Mouse (Mus musculus) forebrain, embryonic 11.5 days (tissue): ENCODE data around the gene Pacs1. TPM values are rescaled to one million over a fixed set of nuclear protein-coding genes. Genes with fewer than 3 reads are reported as not detected.
"Not testable (repeated sequence)": the region's sequence is repeated elsewhere in the genome, so short reads cannot be mapped to it uniquely, and the experiment has no call there.

ENCODE experiments used
- ATAC-seq: fragments of 200-750 bp; cut with Nextera tagmentation; replicated peaks from 2 replicates; pipeline ENCODE4 v1.8.0; 2017; ENCODE audit warnings: moderate TSS enrichment; ENCODE audit not compliant: low FRiP score
- DNase-seq: peaks from one replicate; pipeline ENCODE4 v3.0.0-alpha.2; 2017; ENCODE audit warnings: low spot score
- H3K27ac ChIP-seq: fragments of 300-500 bp; sonication (generic); 2 replicates; pipeline ENCODE4 v1.5.1; 2014; ENCODE audit warnings: low read depth, low read length
- H3K27me3 ChIP-seq: fragments of 300-500 bp; sonication (generic); 2 replicates; pipeline ENCODE4 v1.6.1; 2014; ENCODE audit warnings: mild to moderate bottlenecking, low read length, mixed read lengths; ENCODE audit not compliant: control insufficient read depth, insufficient read depth
- H3K36me3 ChIP-seq: fragments of 300-500 bp; sonication (generic); 2 replicates; pipeline ENCODE4 v1.6.1; 2014; ENCODE audit warnings: mild to moderate bottlenecking, low read length, moderate library complexity, mixed read lengths; ENCODE audit not compliant: control insufficient read depth, insufficient read depth
- H3K4me1 ChIP-seq: fragments of 300-500 bp; sonication (generic); replicated peaks from 2 replicates; pipeline ENCODE4 v1.6.1; 2014; ENCODE audit warnings: low read length, mixed read lengths; ENCODE audit not compliant: control insufficient read depth, insufficient read depth
- H3K4me2 ChIP-seq: fragments of 300-500 bp; sonication (generic); 2 replicates; pipeline ENCODE4 v1.6.1; 2014; ENCODE audit warnings: low read depth, mild to moderate bottlenecking, low read length, moderate library complexity, mixed read lengths; ENCODE audit not compliant: severe bottlenecking
- H3K4me3 ChIP-seq: fragments of 300-500 bp; sonication (generic); 2 replicates; pipeline ENCODE4 v1.5.1; 2014; ENCODE audit warnings: low read depth, low read length
- H3K9ac ChIP-seq: fragments of 300-500 bp; sonication (generic); 2 replicates; pipeline ENCODE4 v1.6.1; 2014; ENCODE audit warnings: low read length
- H3K9me3 ChIP-seq: fragments of 300-500 bp; sonication (generic); 2 replicates; pipeline ENCODE4 v1.6.1; 2016; ENCODE audit warnings: low read length, mixed read lengths; ENCODE audit not compliant: control insufficient read depth
- WGBS: fragments of 180-500 bp; shearing (Covaris S2); extraction: QIAGEN DNeasy Blood & Tissue Kit; methylation state at CpG from one replicate; pipeline ENCODE4 v1.1.7; 2014; 5-methylcytosine and 5-hydroxymethylcytosine counted together
- polyA plus RNA-seq: library from polyadenylated mRNA; unstranded; fragments of >200 nt; fragmentation: Nextera tagmentation; extraction: Ambion mirVana; gene quantifications from 2 replicates; pipeline ENCODE4 v1.2.1, GENCODE M21; 2014

Gene Pacs1
- polyA plus RNA-seq, 1 experiment from 2014 or later, result 32.2 TPM

- 70% methylated on average over 2 of the region's 2 CpGs for WGBS
- ATAC-seq, result no peak
- no peaks in the 10 kb centered on the region; the same call in 1 of the 2 replicates for H3K36me3 ChIP-seq
- no peaks in the 10 kb centered on the region for H3K4me1 ChIP-seq
- no peak overlapping the region for H3K27ac ChIP-seq
- H3K9ac ChIP-seq, result no peak overlapping the region
- DNase-seq, result no peak
- H3K9me3 ChIP-seq, result no peaks in the 10 kb centered on the region
- H3K4me2 ChIP-seq, result no peak overlapping the region
- no peak overlapping the region for H3K4me3 ChIP-seq
- no peaks in the 10 kb centered on the region for H3K27me3 ChIP-seq
Measured at GRCm38 (mm10) chr19:5164380-5164779, 108.5 kb downstream of the Pacs1 start.

- H3K9me3 ChIP-seq, result no peaks in the 10 kb centered on the region
- no peaks in the 10 kb centered on the region; the same call in 1 of the 2 replicates for H3K36me3 ChIP-seq
- H3K27me3 ChIP-seq, result no peaks in the 10 kb centered on the region
- H3K4me3 ChIP-seq, result no peak overlapping the region
- no peak overlapping the region for H3K27ac ChIP-seq
- WGBS, result 93% methylated on average over 3 of the region's 3 CpGs
- H3K4me2 ChIP-seq, result no peak overlapping the region
- no peak overlapping the region for H3K9ac ChIP-seq
- ATAC-seq (no peak), DNase-seq (no peak)
- H3K4me1 ChIP-seq, result no peaks in the 10 kb centered on the region
Measured at GRCm38 (mm10) chr19:5161913-5162312, 111.0 kb downstream of the Pacs1 start.

GRCm38 (mm10) chr19:5152261-5152660, 120.7 kb downstream of the Pacs1 start:
- H3K4me2 ChIP-seq, result no peak overlapping the region
- no peaks in the 10 kb centered on the region for H3K4me1 ChIP-seq
- DNase-seq (no peak), ATAC-seq (no peak)
- WGBS, result 93% methylated on average over 6 of the region's 6 CpGs
- no peak overlapping the region for H3K9ac ChIP-seq
- no peak overlapping the region for H3K27ac ChIP-seq
- no peak overlapping the region for H3K4me3 ChIP-seq
- no peaks in the 10 kb centered on the region for H3K9me3 ChIP-seq
- H3K27me3 ChIP-seq, result no peaks in the 10 kb centered on the region
- H3K36me3 ChIP-seq, result no peaks in the 10 kb centered on the region; the same call in 1 of the 2 replicates

DNA sequence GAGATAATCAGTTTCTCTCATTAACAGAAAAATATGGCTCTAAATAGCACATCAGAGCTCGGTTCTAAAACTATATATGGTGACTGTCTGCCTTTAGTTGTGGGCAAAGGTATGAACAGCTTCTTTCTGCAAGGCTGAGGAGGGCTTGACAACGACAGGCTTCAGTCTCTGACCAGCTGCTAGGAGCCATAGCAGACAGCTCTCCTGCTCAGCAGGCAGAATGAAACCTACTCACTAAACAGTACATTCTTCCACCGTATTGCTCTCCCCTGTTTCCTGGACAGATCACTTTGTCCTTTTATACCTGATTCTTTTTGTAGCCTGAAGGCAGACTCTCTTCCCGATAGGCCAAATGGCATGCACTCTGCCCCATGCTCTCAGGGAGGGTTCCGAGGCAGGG, 121.2 kb downstream of the Pacs1 start:
- DNase-seq, result no peak
- Histone ChIP-seq H3K9me3 (no peaks in the 10 kb centered on the region), H3K4me1 (no peaks in the 10 kb centered on the region)

DNA sequence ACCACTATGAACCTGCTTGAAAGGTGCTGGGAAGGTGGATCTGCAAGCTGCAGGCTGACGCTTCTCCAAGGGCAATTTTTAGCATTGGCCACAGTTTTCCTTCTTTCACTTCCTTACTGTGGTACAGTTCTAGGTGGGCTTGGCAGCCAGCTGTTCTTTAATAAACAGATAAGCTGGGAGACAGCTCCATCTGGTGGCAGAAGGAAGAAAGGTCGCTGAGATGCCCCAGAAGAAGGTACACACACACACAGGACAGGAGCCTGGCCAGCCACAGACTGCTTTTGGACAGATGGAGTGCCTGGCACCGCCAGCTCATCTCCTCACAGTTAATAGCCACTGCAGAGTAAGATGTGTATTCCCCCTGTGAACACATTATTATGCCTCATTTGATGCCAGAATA, 121.6 kb downstream of the Pacs1 start:
- Histone ChIP-seq H3K27ac (no peak overlapping the region), H3K9ac (no peak overlapping the region), H3K4me2 (no peak overlapping the region), H3K27me3 (no peaks in the 10 kb centered on the region), H3K4me1 (no peaks in the 10 kb centered on the region), H3K9me3 (no peaks in the 10 kb centered on the region), H3K36me3 (no peaks in the 10 kb centered on the region; the same call in 1 of the 2 replicates), H3K4me3 (no peak overlapping the region)
- DNase-seq (peak; percentile 74), ATAC-seq (no peak)
- WGBS, result 48% methylated on average over 3 of the region's 3 CpGs

More for the DNA sequence above, 121.2 kb downstream of the Pacs1 start:
- Histone ChIP-seq H3K36me3 (no peaks in the 10 kb centered on the region; the same call in 1 of the 2 replicates), H3K9ac (no peak overlapping the region), H3K27ac (no peak overlapping the region), H3K4me3 (no peak overlapping the region), H3K27me3 (no peaks in the 10 kb centered on the region), H3K4me2 (no peak overlapping the region)
- ATAC-seq, result no peak
- WGBS, result 85% methylated on average over 5 of the region's 5 CpGs

DNA sequence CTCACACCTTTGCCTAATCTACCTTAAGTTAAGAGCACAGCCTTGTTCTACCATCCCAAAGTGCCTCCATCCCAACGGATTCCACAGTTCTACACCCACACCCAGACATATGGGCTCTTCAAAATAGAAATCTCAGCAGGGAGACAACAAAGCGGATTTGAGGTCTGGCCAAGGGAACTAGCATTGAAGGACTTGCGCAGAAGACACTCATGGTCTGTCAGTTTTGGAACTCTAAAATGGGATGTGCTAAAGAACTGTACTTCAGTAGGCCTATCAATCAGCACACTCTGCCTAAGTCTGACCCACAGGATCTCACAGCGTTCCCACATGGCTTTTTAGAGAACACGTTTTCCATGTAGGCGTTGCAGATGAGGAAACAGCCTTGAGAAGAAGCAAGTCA, 122.6 kb downstream of the Pacs1 start:
- Histone ChIP-seq H3K36me3 (no peaks in the 10 kb centered on the region; the same call in 1 of the 2 replicates), H3K9me3 (no peaks in the 10 kb centered on the region), H3K27ac (no peak overlapping the region), H3K9ac (no peak overlapping the region), H3K4me3 (no peak overlapping the region), H3K4me1 (no peaks in the 10 kb centered on the region), H3K4me2 (no peak overlapping the region), H3K27me3 (no peaks in the 10 kb centered on the region)
- DNase-seq, result no peak
- ATAC-seq, result no peak
- WGBS, result 90% methylated on average over 6 of the region's 6 CpGs

DNA sequence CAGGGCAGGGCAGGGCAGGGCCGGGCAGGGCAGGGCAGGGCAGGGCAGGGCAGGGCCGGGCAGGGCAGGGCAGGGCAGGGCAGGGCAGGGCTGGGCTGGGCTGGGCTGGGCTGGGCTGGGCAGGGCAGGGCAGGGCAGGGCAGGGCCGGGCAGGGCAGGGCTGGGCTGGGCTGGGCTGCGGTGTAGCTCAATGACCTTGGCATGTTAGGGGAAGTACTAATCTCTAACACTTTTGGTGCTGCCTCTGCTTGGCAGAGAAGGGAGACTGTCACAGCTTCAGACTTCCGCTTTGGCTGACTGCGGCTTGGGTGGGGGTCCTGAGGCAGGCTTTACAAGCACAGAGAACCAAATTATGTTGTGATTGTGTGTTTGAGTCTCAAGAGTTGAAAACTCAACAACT, 123.9 kb downstream of the Pacs1 start:
- H3K4me2 ChIP-seq, H3K36me3 ChIP-seq, H3K27ac ChIP-seq, H3K4me1 ChIP-seq, H3K9ac ChIP-seq, DNase-seq, ATAC-seq, H3K9me3 ChIP-seq, H3K27me3 ChIP-seq, H3K4me3 ChIP-seq: not testable (repeated sequence)
- 79% methylated on average over 6 of the region's 6 CpGs for WGBS

GRCm38 (mm10) chr19:5139640-5140039, 133.3 kb downstream of the Pacs1 start:
- DNase-seq, result peak; percentile 63
- ATAC-seq, result no peak
- 4% methylated on average over 2 of the region's 2 CpGs for WGBS

DNA sequence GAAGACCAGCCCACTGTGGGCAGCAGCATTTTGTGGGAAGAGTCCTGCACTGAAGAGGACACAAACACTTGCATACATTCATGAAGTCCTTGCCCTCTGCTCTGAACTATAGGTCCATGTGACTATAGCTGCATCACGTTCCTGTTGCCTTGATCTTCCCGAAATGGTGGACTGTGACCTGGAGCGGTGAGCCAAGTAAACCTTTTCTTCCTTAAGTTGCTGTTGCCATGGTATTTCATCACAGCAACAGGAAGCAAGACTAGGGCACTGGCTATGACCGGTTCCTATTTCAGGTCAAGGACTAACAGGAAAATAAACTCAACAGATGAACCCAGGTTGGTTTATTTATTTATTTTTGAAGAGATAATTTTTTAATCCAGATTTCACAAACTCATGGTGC, 141.7 kb downstream of the Pacs1 start:
- Histone ChIP-seq H3K4me3 (no peak overlapping the region), H3K4me2 (no peak overlapping the region), H3K27me3 (no peaks in the 10 kb centered on the region), H3K4me1 (no peaks in the 10 kb centered on the region), H3K9ac (no peak overlapping the region), H3K9me3 (no peaks in the 10 kb centered on the region), H3K36me3 (no peaks in the 10 kb centered on the region), H3K27ac (no peak overlapping the region)
- ATAC-seq, result no peak
- 77% methylated on average over 4 of the region's 4 CpGs for WGBS
- no peak for DNase-seq

More at GRCm38 (mm10) chr19:5139640-5140039, 133.3 kb downstream of the Pacs1 start:
- H3K4me3 ChIP-seq, result no peak overlapping the region
- no peaks in the 10 kb centered on the region for H3K27me3 ChIP-seq
- H3K9me3 ChIP-seq, result no peaks in the 10 kb centered on the region
- H3K4me2 ChIP-seq, result no peak overlapping the region
- H3K27ac ChIP-seq, result no peak overlapping the region
- no peak overlapping the region for H3K9ac ChIP-seq
- no peaks in the 10 kb centered on the region for H3K4me1 ChIP-seq
- no peaks in the 10 kb centered on the region for H3K36me3 ChIP-seq
